Mouse (Mus musculus) liver, adult 2 months (tissue): Measurements from ENCODE around the gene Atf5. TPM values are rescaled to one million over a fixed set of nuclear protein-coding genes. Genes with fewer than 3 reads are reported as not detected.

Source experiments
- DNase-seq: peaks from one replicate; pipeline ENCODE4 v3.0.0-alpha.2; 2011; ENCODE audit warnings: low read depth, low spot score; ENCODE audit errors: extremely low read depth
- H3K27ac ChIP-seq: fragments of 200-500 bp; replicated peaks from 2 replicates; pipeline ENCODE4 v1.5.1; 2012; ENCODE audit warnings: low read depth, mild to moderate bottlenecking, control low read depth, inconsistent platforms, low read length; ENCODE audit not compliant: insufficient read depth
- H3K27me3 ChIP-seq: fragments of 200-500 bp; 2 replicates; pipeline ENCODE4 v1.6.1; 2012; ENCODE audit warnings: mild to moderate bottlenecking, moderate library complexity, low read length, inconsistent platforms; ENCODE audit not compliant: control insufficient read depth, insufficient read depth
- H3K36me3 ChIP-seq: fragments of 200-500 bp; 2 replicates; pipeline ENCODE4 v1.6.1; 2012; ENCODE audit warnings: low read length, inconsistent platforms; ENCODE audit not compliant: control insufficient read depth, insufficient read depth
- H3K4me1 ChIP-seq: fragments of 200-500 bp; 2 replicates; pipeline ENCODE4 v1.6.1; 2011; ENCODE audit warnings: low read length; ENCODE audit not compliant: control insufficient read depth, insufficient read depth
- H3K4me3 ChIP-seq: fragments of 200-500 bp; 2 replicates; pipeline ENCODE4 v1.5.1; 2011; ENCODE audit warnings: low read depth, mild to moderate bottlenecking, control low read depth, low read length, moderate library complexity; ENCODE audit not compliant: insufficient read depth
- H3K79me2 ChIP-seq: fragments of 200-500 bp; 2 replicates; pipeline ENCODE4 v1.6.1; 2012; ENCODE audit warnings: inconsistent platforms, mild to moderate bottlenecking, low read length, moderate library complexity; ENCODE audit not compliant: control insufficient read depth, insufficient read depth
- H3K9ac ChIP-seq: fragments of 200-500 bp; 2 replicates; pipeline ENCODE4 v1.6.1; 2012; ENCODE audit warnings: low read depth, mild to moderate bottlenecking, control low read depth, inconsistent platforms, low read length
- CTCF ChIP-seq: fragments of 200-500 bp; IDR thresholded peaks from 2 replicates; pipeline ENCODE4 v1.5.1; 2011; ENCODE audit warnings: low read depth, low read length, control low read depth
- POLR2A ChIP-seq: fragments of 200-500 bp; IDR thresholded peaks from 2 replicates; pipeline ENCODE4 v1.6.1; 2011; ENCODE audit warnings: low read length, control low read depth; ENCODE audit not compliant: insufficient read depth; ENCODE audit errors: extremely low read depth
- WGBS: fragments of 180-500 bp; shearing (Covaris S2); methylation state at CpG from one replicate; pipeline ENCODE4 v1.1.7; 2018; 5-methylcytosine and 5-hydroxymethylcytosine counted together
- polyA plus RNA-seq: library from polyadenylated mRNA; depleted of rRNA; stranded (reverse); fragments of >200 nt; gene quantifications from 2 replicates; pipeline ENCODE4 v1.2.3, GENCODE M21; 2012
- total RNA-seq: library from RNA; depleted of rRNA; stranded (reverse); fragments of >200 nt; gene quantifications from 2 replicates; pipeline ENCODE4 v1.2.3, GENCODE M21; 2014

Gene Atf5
- total and polyA plus RNA-seq, 2 experiments: 22.9 to 727 TPM

DNA sequence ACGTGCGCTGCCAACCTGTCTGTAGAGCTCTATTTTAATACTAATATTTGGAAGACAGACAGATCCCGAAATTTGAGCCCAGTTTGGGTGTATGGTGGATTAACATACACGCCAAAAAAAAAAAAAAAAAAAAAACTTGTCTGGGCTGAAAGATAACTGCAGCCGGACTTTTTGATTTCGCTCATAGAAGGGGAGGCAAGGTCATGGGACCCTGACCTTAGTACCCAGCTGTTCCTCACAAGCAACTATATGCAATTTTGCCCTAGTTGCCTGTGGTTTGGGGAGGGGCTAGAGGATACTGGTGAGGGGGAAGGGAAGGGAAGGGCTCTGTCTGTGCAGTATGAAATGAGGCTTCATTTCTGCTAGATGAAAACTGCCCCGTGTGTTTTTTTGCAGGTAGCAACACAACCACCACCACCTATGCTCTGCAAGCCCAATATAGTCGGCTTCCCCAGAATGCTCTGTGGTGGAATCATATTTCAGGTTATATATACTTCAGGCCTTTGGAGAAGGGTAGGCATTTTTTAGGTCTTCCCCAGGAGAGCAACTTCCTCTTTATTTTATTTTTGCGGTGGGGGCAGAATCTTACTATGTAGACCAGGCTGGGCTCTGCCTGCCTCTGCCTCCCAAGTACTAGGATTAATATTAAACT, 39.9 kb upstream of the Atf5 start:
- TF ChIP-seq POLR2A: no peak
- TF ChIP-seq CTCF: no peak
- no peak overlapping the region for H3K4me3 ChIP-seq
- 50% methylated on average over 9 of the region's 9 CpGs for WGBS

DNA sequence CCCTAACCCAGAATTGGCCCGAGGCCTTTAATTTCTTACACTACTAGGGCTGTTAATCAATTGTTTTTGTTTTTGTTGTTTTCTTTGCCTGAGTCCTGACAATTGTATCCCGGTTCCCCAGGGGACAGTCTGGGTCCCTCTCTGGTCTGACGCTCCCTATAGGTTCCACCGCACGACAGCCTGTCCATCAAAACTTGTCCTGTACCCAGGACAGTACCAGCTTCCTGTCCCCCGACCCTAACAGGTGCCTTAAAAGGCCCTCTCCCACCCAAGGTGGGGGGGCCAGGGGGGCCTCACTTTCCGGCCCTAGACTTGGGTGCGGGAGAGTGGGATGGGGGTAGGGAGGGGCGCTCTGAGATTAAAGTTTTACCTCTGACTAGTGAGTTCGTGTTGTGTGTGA, 38.6 kb upstream of the Atf5 start:
- H3K4me1 ChIP-seq: peaks cover 26% of the 10 kb centered on the region
- H3K36me3 ChIP-seq: no peaks in the 10 kb centered on the region
- WGBS: 11% methylated on average over 10 of the region's 10 CpGs
- H3K9ac ChIP-seq: peak overlapping the region; percentile 87
- H3K4me3 ChIP-seq: peak overlapping the region; percentile 85
- peak overlapping the region; percentile 98 for H3K27ac ChIP-seq
- no peak for DNase-seq
- no peaks in the 10 kb centered on the region for H3K27me3 ChIP-seq
- H3K79me2 ChIP-seq: peaks cover 14% of the 10 kb centered on the region; the same call in 1 of the 2 replicates
- TF ChIP-seq CTCF: no peak
- TF ChIP-seq POLR2A: no peak

More for the DNA sequence above, 39.9 kb upstream of the Atf5 start:
- Histone ChIP-seq H3K79me2 (peaks cover 3% of the 10 kb centered on the region; the same call in 1 of the 2 replicates), H3K4me1 (peaks cover 16% of the 10 kb centered on the region), H3K27ac (peak overlapping the region; percentile 68; the same call in 1 of the 2 replicates), H3K36me3 (no peaks in the 10 kb centered on the region), H3K27me3 (no peaks in the 10 kb centered on the region), H3K9ac (no peak overlapping the region)
- DNase-seq: no peak

DNA sequence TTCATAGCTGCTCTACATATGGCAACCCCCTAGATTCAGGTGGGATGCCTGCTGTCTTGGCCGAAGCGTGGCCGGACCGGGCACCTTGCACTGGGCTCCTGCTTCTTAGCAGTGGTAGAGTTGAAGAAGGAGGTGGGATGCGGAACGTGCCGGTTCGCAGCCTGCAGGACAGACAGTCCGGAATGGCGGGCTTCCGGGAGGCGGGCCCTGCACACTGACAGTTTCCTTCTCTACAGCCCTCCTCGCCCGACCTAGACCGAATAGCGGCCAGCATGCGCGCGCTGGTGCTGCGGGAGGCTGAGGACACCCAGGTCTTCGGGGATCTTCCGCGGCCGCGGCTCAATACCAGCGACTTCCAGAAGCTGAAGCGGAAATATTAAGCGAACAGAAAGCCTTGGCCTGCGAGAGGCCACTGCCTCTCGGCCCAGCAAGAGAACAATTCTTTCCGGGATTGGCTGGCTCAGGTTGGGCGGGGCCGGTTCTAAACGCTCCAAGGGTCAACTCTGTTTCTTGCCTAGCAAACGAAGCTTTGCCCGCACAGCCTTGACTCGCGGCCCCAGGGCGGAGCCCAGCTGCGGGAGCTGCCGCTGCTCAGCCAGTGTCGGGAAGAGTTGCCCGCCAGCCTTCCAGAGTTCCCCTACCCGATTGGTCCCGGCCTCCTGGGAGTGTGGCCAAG, 38.0 kb upstream of the Atf5 start:
- peak; percentile 73 for TF ChIP-seq POLR2A
- TF ChIP-seq CTCF: no peak
- peak overlapping the region; percentile 98 for H3K27ac ChIP-seq
- H3K4me1 ChIP-seq: peaks cover 26% of the 10 kb centered on the region
- H3K79me2 ChIP-seq: peaks cover 16% of the 10 kb centered on the region; the same call in 1 of the 2 replicates
- no peaks in the 10 kb centered on the region for H3K27me3 ChIP-seq
- H3K9ac ChIP-seq: peak overlapping the region; percentile 87
- WGBS: 3% methylated on average over 45 of the region's 45 CpGs
- peak; percentile 95 for DNase-seq
- H3K4me3 ChIP-seq: peak overlapping the region; percentile 85
- H3K36me3 ChIP-seq: no peaks in the 10 kb centered on the region

DNA sequence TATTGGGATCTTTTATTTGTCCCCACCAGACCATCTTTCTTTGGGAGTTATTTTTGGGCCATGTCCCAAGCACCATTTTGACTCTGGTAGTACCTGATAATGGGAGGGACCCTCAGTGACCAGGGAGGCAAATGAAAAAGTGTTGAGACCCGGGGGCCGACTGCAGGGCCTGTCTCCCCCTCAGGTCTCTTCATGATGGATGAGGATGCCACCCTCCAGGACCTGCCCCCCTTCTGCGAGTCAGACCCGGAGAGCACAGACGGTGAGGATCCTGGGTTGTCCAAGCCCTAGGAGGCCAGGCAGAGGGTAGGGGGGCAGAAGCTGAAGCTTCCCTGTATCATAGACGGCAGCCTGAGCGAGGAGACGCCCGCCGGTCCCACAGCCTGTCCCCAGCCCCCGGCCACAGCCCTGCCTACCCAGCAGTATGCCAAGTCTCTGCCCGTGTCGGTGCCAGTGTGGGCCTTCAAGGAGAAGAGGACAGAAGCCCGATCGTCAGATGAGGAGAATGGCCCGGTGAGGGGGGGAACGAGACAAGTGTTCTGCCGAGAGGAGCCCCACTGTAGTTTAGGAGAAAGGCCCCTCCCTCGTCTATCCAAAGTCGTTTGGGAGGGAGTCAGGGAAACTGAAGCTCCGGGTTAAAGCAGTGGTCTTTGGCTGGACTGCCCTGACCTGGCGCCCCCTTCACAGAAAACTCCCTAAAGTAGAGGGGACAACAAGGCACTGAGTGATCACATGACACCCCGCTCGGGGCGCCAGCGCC, 37.3 kb upstream of the Atf5 start:
- Histone ChIP-seq H3K27ac (peak overlapping the region; percentile 98), H3K79me2 (peaks cover 16% of the 10 kb centered on the region; the same call in 1 of the 2 replicates), H3K36me3 (no peaks in the 10 kb centered on the region), H3K4me3 (peak overlapping the region; percentile 85), H3K9ac (peak overlapping the region; percentile 87), H3K4me1 (peaks cover 26% of the 10 kb centered on the region), H3K27me3 (no peaks in the 10 kb centered on the region)
- no peak for TF ChIP-seq POLR2A
- no peak for TF ChIP-seq CTCF
- DNase-seq: no peak
- 12% methylated on average over 26 of the region's 26 CpGs for WGBS

DNA sequence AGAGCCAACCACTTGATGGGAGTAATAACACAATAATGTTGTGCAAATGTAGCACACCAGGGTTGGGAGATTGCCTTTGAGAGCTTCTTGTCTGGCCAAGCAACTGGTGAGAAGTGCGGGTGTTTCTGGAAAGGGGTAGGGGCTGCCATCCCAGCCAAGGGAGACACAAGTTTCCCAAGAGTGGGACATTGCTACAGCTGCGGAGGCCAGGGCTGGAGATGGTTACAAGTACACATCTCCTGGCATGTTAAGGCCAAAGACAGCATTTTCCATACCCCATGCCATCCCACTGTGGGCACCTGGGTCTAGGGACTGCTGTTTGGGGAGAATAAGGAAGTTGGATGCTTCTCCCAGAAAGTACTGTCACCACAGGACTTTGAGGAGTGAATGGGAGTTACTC, 36.6 kb upstream of the Atf5 start:
- DNase-seq: no peak
- Histone ChIP-seq H3K4me3 (no peak overlapping the region), H3K36me3 (no peaks in the 10 kb centered on the region), H3K9ac (no peak overlapping the region), H3K4me1 (peaks cover 22% of the 10 kb centered on the region), H3K27me3 (no peaks in the 10 kb centered on the region), H3K27ac (no peak overlapping the region), H3K79me2 (peaks cover 19% of the 10 kb centered on the region; the same call in 1 of the 2 replicates)
- TF ChIP-seq POLR2A (no peak), CTCF (no peak)
- WGBS: 95% methylated on average over 2 of the region's 2 CpGs
